ENCODE assay signal across 20 mouse cellular contexts in genomic region chr1:78530500-78531215, GRCm38 (mm10). TPM values are rescaled to one million over a fixed set of nuclear protein-coding genes. Genes with fewer than 3 reads are reported as not detected.
DNase-seq lines count a peak whose midpoint lies in the region; TF ChIP-seq lines count a peak whose summit lies in the region.
"Had no signal": no experiment of that assay in that cellular context is flagged by ENCODE, and none has a peak within 500 bp of the region (broad histone marks: within the 10 kb centered on the region; RNA-seq: fewer than 3 reads in every experiment).

No protein-coding gene starts in this region.

- H3K9ac ChIP-seq in heart, adult 2 months (ENCODE audit: low read depth, low read length), result no peak overlapping the region
- H3K9ac ChIP-seq: heart, embryonic 15.5 days; liver, embryonic 12.5 days had no signal

- TF ChIP-seq POLR2A in heart, adult 2 months (IDR thresholded peaks at IDR 0.05; ENCODE audit: insufficient read depth, low read depth, low read length), result no peak

- H3K79me2 ChIP-seq in heart, adult 2 months (replicated peaks; ENCODE audit: control insufficient read depth, insufficient read depth, low read length), result no peaks in the 10 kb centered on the region

- no peaks in the 10 kb centered on the region for H3K36me3 ChIP-seq in heart, adult 2 months (ENCODE audit: control insufficient read depth, insufficient read depth, low read length)
- H3K36me3 ChIP-seq: heart, embryonic 15.5 days; limb, embryonic 10.5 days; liver, embryonic 12.5 days had no signal

- 56% methylated on average over 7 of the region's 7 CpGs for WGBS in heart, adult 2 months

- H3K4me3 ChIP-seq in heart, adult 2 months, result no peak overlapping the region
- H3K4me3 ChIP-seq in left cerebral cortex, adult 2 months, result no peak overlapping the region
- no peak overlapping the region for H3K4me3 ChIP-seq in layer of hippocampus, adult 2 months
- H3K4me3 ChIP-seq: heart, embryonic 15.5 days; limb, embryonic 10.5 days; liver, embryonic 12.5 days; megakaryocyte, embryonic 14.5 days had no signal

- intact Hi-C loops in heart, adult 2 months (cut with DNase I), result loop anchor here (10.0 kb wide), 1 partner anchor 1114 kb away; no protein-coding TSS in a partner anchor
- intact Hi-C loops in heart, postnatal 36 days (cut with DNase I), result loop anchor here (10.0 kb wide), 3 partner anchors 124 to 1154 kb away; partner anchors contain the start of genes Acsl3 and Utp14b
- intact Hi-C loops in left cerebral cortex, adult 2 months (cut with DNase I), result loop anchor here (10.0 kb wide), 1 partner anchor 914 kb away; the partner anchor contains the start of gene Scg2

- no peak for DNase-seq in heart, adult 2 months
- DNase-seq in heart, postnatal 36 days, result no peak
- no peak for DNase-seq in left cerebral cortex, adult 2 months (ENCODE audit: extremely low spot score in 1 of 2, low spot score in 2 of 2)
- DNase-seq in left cerebral cortex, adult 18-20 months (ENCODE audit: low spot score in 2 of 2), result no peak
- DNase-seq in NIH3T3 (ENCODE audit: low read depth), result peak; percentile 68
- DNase-seq in layer of hippocampus, adult 2 months (ENCODE audit: low spot score in 2 of 2), result peak; percentile 20 to 65
- DNase-seq in cerebellum, postnatal 36 days, result no peak
- no peak for DNase-seq in lung, postnatal 36 days
- DNase-seq: cerebellum, adult 11 months; cerebellum, postnatal 25 days; kidney, adult 8-10 months; kidney, postnatal 4 days; thymus, adult 18-20 months had no signal

- no peak for TF ChIP-seq EP300 in heart, adult 2 months (IDR thresholded peaks at IDR 0.05; ENCODE audit: insufficient read depth, low read depth, low read length)

- H3K4me1 ChIP-seq in heart, adult 2 months (ENCODE audit: control insufficient read depth, insufficient read depth, low read length), result no peaks in the 10 kb centered on the region
- H3K4me1 ChIP-seq: heart, embryonic 15.5 days; limb, embryonic 10.5 days had no signal

- 0 out of 2 replicates have a peak, but pooled peaks have one; percentile 6 for TF ChIP-seq CTCF in heart, adult 2 months (IDR thresholded peaks at IDR 0.05)
- TF ChIP-seq CTCF in left cerebral cortex, adult 2 months (IDR thresholded peaks at IDR 0.05), result peak; percentile 48
- peak; percentile 71 for TF ChIP-seq CTCF in layer of hippocampus, adult 2 months (conservative IDR thresholded peaks at IDR 0.05)

- no peak overlapping the region for H3K27ac ChIP-seq in heart, adult 2 months
- no peak overlapping the region for H3K27ac ChIP-seq in left cerebral cortex, adult 2 months
- H3K27ac ChIP-seq in layer of hippocampus, adult 2 months, result peak overlapping the region; percentile 81
- H3K27ac ChIP-seq: heart, embryonic 15.5 days; limb, embryonic 10.5 days; liver, embryonic 12.5 days had no signal

- H3K27me3 ChIP-seq in heart, adult 2 months (ENCODE audit: control insufficient read depth, insufficient read depth, low read length), result no peaks in the 10 kb centered on the region
- H3K27me3 ChIP-seq: heart, embryonic 15.5 days; liver, embryonic 12.5 days had no signal

RNA-seq across cellular contexts. Expression of gene BC035947, which starts 18.7 kb away (rescaled TPM):
- total RNA-seq in heart, adult 2 months (2021), result not detected
- 0.08 TPM in 1 of 2 replicates, not detected in the other for polyA plus RNA-seq in heart, adult 2 months (2012; rRNA removed)
- not detected for total RNA-seq in heart, postnatal 36 days (2021)
- under 1 TPM; 0.77 to 0.79 TPM for total RNA-seq in left cerebral cortex, adult 2 months (2021)
- total RNA-seq in left cerebral cortex, adult 18-20 months (2021), result 1 to 10 TPM; 1.1 to 1.6 TPM
- under 1 TPM; 0.37 to 0.46 TPM for total RNA-seq in layer of hippocampus, adult 2 months (2021)
- total RNA-seq: MEL; monocyte, adult 5-6 weeks had no signal
- polyA plus RNA-seq: heart, embryonic 15.5 days; liver, embryonic 12.5 days had no signal

RNA-seq across cellular contexts. Expression of gene Mogat1, which starts 19.9 kb away (rescaled TPM):
- not detected for total RNA-seq in heart, adult 2 months (2021)
- polyA plus RNA-seq in heart, adult 2 months (2012; rRNA removed), result 0.82 and 3.1 TPM in 2 replicates
- not detected for total RNA-seq in heart, postnatal 36 days (2021)
- total RNA-seq in left cerebral cortex, adult 2 months (2021), result not detected
- total RNA-seq in left cerebral cortex, adult 18-20 months (2021), result not detected
- total RNA-seq in layer of hippocampus, adult 2 months (2021), result not detected
- total RNA-seq: MEL; monocyte, adult 5-6 weeks had no signal
- polyA plus RNA-seq: CD4-positive, CD25-positive, alpha-beta regulatory T cell, adult 4 months; heart, embryonic 15.5 days; liver, embryonic 12.5 days had no signal

RNA-seq across cellular contexts. Expression of gene Farsb, which starts 42.0 kb away (rescaled TPM):
- total RNA-seq in heart, adult 2 months (2021), result 10 to 100 TPM; 46.7 to 49.1 TPM
- 18.6 and 40.5 TPM in 2 replicates for polyA plus RNA-seq in heart, adult 2 months (2012; rRNA removed)
- 10 to 100 TPM; 49.0 to 50.0 TPM for total RNA-seq in heart, postnatal 36 days (2021)
- total RNA-seq in left cerebral cortex, adult 2 months (2021), result 10 to 100 TPM; 61.0 to 61.9 TPM
- 10 to 100 TPM; 62.4 to 69.6 TPM for total RNA-seq in left cerebral cortex, adult 18-20 months (2021)
- 10 to 100 TPM; 67.8 to 68.4 TPM for total RNA-seq in layer of hippocampus, adult 2 months (2021)

Comparison
In these comparisons a context has a peak if more than half of its experiments do, and no peak if none do; other contexts are left out.
1. DNase-seq: peak in NIH3T3 (single experiment) and layer of hippocampus, adult 2 months (2 of 2); none in heart, adult 2 months (0 of 2), heart, postnatal 36 days (0 of 2), left cerebral cortex, adult 2 months (0 of 2), left cerebral cortex, adult 18-20 months (0 of 2), cerebellum, postnatal 36 days (0 of 2) and lung, postnatal 36 days (single experiment).
2. CTCF ChIP-seq: peak in every context shown above with its lines; median percentile 71 in layer of hippocampus, adult 2 months; 48 in left cerebral cortex, adult 2 months; 6 in heart, adult 2 months.